Mouse (Mus musculus): ENCODE data around the gene Zfp410. TPM values are rescaled to one million over a fixed set of nuclear protein-coding genes. Genes with fewer than 3 reads are reported as not detected.

Zfp410 gene
- polyA plus RNA-seq (2017; shearing (Covaris generic)): 69.5 TPM

DNA sequence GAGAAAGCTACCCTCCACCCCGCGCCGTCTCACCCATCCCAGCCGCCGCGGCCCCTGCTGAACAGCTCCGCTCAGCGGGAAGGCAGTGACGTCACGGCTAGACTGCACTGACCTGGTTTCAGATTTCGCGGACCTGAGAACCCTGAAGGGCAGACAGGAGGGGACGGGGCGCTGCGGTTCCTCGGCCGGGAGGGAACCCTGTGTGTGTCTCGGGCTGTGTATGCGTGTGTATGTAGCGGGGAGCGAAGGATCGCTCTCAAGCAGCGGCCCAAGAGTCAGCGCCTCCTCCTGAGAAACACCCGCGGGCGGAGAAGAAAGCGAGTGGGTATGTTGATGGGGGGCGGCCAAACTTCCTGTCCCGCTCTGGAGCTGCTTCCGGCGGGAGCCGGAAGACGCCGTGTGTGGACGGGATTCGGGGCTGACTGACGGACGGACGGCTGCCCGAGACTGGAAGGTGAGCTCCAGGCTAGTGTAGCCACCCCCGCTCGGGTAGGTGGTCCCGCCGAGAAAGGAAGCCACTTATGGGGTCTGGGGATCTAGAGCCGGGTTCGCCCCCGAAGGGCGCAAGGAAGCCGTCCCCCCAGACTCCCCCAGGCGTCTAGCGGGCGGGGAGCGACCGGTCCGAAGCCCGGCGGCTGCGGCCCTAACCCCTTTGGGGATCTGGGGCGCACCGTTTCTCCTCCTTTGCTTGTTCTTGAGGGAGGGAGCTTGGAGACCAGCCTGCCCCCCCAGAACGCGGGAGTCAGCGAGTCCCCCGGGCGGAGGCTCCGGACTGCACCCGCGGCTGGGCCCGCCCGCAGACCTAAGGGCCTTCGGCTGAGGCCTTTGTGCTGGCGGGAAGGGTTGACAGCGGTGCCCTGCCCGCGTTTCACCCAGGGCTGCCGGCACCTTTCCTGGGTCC lies at the start of gene Zfp410:
TSS of gene Zfp410 (plus strand) at position 132 of the 901 bp plus-strand sequence.

DNA sequence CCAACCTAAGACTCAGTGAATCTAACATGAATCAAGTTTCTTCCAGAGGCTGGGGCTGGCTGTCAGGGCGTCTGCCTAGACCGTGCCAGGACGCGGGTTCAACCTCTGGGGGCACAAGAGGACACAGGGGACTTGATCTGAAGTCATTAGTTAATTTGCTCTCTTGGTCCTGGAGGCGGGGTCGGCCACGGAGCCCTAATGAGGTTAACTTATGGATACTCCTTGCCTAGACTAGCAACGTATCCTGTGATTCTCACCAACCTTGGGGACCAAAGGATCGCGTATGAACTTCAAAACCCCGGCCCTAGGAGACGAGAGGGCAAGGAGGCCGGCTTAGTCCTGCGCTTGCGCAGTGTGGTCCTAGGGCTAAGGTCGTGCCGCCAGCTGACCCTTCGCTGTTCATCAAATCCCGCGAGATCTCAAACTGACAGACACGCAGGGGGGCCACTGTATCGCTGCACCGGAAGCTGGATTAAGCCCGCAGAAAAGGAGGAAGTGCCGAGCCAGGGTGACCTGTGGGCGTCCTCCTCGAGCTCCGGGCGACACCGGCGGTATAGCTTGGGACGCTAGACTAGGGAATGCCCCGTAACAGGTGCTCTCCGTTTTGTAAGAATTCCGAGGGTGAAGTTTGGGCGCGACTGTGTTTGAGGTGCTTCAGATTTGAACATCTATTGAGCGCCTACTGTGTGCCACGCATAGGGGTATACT lies 31.6 kb upstream of the Zfp410 start, which contains the start of gene Ptgr2:
TSS of gene Ptgr2 (plus strand) at position 348 of the 708 bp plus-strand sequence.

DNA sequence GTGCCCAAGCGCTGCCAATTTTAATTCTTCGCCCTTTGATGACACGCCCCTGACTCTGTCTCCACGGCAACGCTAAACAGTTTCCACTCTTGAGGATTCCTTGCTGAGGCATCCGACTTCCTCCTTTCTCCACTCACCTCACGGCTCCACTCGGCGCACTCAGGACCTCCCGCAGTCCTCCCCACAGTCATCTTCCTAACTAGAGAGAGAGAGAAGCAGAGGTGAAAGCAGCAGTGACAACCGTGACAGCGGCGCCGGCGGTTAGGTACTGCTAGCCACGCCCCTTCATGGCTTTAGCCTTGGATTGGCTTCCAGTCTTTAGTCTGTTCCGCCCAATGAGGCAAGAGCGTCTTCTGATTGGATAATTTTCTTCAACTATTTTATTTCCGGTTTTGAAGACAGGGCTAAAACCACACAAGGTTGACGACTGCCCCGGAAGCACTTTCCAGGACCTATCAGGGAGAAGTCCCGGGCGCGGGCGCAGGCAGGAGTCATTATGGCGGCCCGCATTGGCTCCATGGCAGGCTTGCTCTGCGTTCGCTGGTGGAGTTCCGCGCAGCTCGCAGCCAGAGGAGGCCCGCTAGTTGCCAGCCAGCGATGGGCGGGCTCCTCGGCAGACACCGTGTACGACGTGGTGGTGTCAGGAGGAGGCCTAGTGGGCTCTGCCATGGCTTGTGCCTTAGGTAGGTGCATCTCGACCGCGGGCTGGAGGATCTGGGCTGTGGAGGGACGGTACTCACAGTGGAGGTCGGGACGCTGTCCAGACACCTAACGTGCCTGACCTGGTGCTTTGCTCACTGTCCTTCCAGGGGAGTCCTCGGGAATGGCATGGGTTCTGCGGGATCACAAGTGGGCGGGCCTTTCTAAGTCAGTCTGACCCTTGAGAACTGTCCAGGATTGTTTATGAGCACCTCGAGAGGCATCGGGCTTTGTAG lies 45.2 kb downstream of the Zfp410 start, which contains the start of the genes Coq6 and Fam161b:
TSS of gene Coq6 (plus strand) at position 103 of the 935 bp plus-strand sequence.
TSS of gene Fam161b (minus strand) at position 279 of the 935 bp plus-strand sequence.

Other genes with a start within 250 kb of the Zfp410 start
- not detected for gene Acot5, start 247.5 kb upstream of the Zfp410 start, polyA plus RNA-seq (2017; shearing (Covaris generic))
- 0.40 TPM for gene Acot6, start 216.2 kb upstream of the Zfp410 start, polyA plus RNA-seq (2017; shearing (Covaris generic))
- 0.20 TPM for gene Dnal1, start 202.5 kb upstream of the Zfp410 start, polyA plus RNA-seq (2017; shearing (Covaris generic))
- gene Pnma1, start 168.4 kb upstream of the Zfp410 start, polyA plus RNA-seq (2017; shearing (Covaris generic)): 0.22 TPM
- 29.9 TPM for gene Elmsan1, start 98.0 kb upstream of the Zfp410 start, polyA plus RNA-seq (2017; shearing (Covaris generic))
- 44.4 TPM for gene Ptgr2, start 31.6 kb upstream of the Zfp410 start, polyA plus RNA-seq (2017; shearing (Covaris generic))
- gene Coq6, start 44.8 kb downstream of the Zfp410 start, polyA plus RNA-seq (2017; shearing (Covaris generic)): 30.0 TPM
- 1.1 TPM for gene Fam161b, start 45.0 kb downstream of the Zfp410 start, polyA plus RNA-seq (2017; shearing (Covaris generic))
- 60.9 TPM for gene Entpd5, start 92.2 kb downstream of the Zfp410 start, polyA plus RNA-seq (2017; shearing (Covaris generic))
- gene Bbof1, start 92.2 kb downstream of the Zfp410 start, polyA plus RNA-seq (2017; shearing (Covaris generic)): 0.94 TPM
- gene Rnf113a2, start 100.3 kb downstream of the Zfp410 start, polyA plus RNA-seq (2017; shearing (Covaris generic)): 36.2 TPM
- 31.7 TPM for gene Aldh6a1, start 134.2 kb downstream of the Zfp410 start, polyA plus RNA-seq (2017; shearing (Covaris generic))
- gene Lin52, start 134.6 kb downstream of the Zfp410 start, polyA plus RNA-seq (2017; shearing (Covaris generic)): 24.0 TPM

All from CD4-positive, CD25-positive, alpha-beta regulatory T cell, adult 9 weeks (primary cell).